Mouse (Mus musculus): ENCODE measurements around the gene Hhex.

DNA sequence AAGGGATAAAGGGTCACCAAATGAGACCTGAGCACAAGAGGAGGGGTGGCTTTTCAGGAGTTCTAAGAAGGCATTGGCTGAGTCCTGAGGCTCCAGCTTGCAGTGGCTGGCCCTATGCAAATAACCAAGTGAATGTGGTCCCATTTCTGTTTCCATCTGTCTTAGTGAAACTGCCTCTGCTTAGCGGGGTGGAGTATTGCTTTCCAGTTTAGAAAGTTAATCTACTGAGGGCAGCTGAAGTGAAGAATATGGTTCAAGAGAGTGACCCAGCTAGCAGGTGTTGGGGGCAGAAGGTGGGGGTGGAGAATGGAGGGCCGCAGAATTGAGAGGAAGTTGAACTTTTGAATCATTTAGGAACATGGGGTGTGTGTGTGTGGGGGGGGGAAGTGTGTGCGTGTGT lies 31.8 kb downstream of the Hhex start:
- TF ChIP-seq MYOD1 (IDR thresholded peaks at IDR 0.05; ENCODE audit: control insufficient read depth, insufficient read length, low read depth) (no peak), CTCF (IDR thresholded peaks at IDR 0.05; ENCODE audit: control insufficient read depth, insufficient read depth, insufficient read length) (no peak), MAX (IDR thresholded peaks at IDR 0.05) (no peak), CEBPB (IDR thresholded peaks at IDR 0.05; ENCODE audit: low read depth) (no peak)
